Mouse (Mus musculus) cortical plate, adult 2 months (tissue): ENCODE data around the gene Armcx6.

Experiments
- CTCF ChIP-seq: fragments of 200-500 bp; IDR thresholded peaks from 2 replicates; pipeline ENCODE4 v1.5.1; 2011; ENCODE audit warnings: mild to moderate bottlenecking, control low read depth, low read length; ENCODE audit not compliant: insufficient read depth; ENCODE audit errors: extremely low read depth
- POLR2A ChIP-seq: fragments of 200-500 bp; IDR thresholded peaks from 2 replicates; pipeline ENCODE4 v1.6.1; 2011; ENCODE audit warnings: mild to moderate bottlenecking, low read length, control low read depth; ENCODE audit not compliant: insufficient read depth; ENCODE audit errors: extremely low read depth

GRCm38 (mm10) chrX:134718524-134718923 lies 32.7 kb downstream of the Armcx6 start:
- TF ChIP-seq CTCF (no peak), POLR2A (peak; percentile 31; the same call in 1 of the 2 replicates)
